Mouse (Mus musculus): ENCODE measurements around the gene Gtf2ird1. TPM values are rescaled to one million over a fixed set of nuclear protein-coding genes. Genes with fewer than 3 reads are reported as not detected.

The Gtf2ird1 gene
- 99.8 and 103 TPM in 2 replicates for polyA plus RNA-seq (2014; fragmentation: Nextera tagmentation; extraction: Ambion mirVana)

DNA sequence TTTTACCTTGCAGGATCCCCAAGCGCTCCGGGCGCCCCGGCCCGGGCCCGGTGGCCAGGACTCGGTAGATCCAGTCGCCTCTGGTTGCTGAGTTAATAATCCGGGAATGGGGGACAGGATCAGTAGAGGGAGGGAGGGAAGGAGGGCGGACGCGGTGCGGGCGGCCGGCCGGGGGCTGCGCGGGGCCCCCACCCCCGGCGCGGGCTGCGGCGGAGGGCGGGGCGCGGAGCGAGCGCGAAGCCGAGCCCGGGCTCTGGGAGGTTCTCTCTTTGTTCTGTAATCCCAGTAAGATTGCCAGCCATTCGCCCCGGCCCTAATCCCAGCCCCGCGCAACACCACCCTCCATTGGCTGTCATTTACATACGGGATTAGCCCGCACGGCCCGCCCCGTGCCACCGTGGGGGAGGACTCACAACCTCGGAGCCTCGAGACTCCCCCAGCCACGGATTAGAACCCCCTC is at the start of gene Gtf2ird1:
Gene Gtf2ird1 (minus strand): TSS at position 214 of the 460 bp plus-strand sequence.
- peak within 1 kb of the TSS; percentile 76 for H3K27ac ChIP-seq (ENCODE audit: low read depth, low read length)
- peak within 1 kb of the TSS; percentile 77 for H3K4me3 ChIP-seq (ENCODE audit: low read depth, low read length)
- H3K4me1 ChIP-seq (replicated peaks; ENCODE audit: control insufficient read depth, insufficient read depth, low read length), result peaks cover 4% of the 10 kb centered on the region; the same call in 1 of the 2 replicates
- no peaks in the 10 kb centered on the region; the same call in 1 of the 2 replicates for H3K9me3 ChIP-seq (ENCODE audit: control insufficient read depth, low read length)
- H3K9ac ChIP-seq (ENCODE audit: low read length), result peak within 1 kb of the TSS; percentile 93
- ATAC-seq (replicated peaks; ENCODE audit: low FRiP score), result peak; percentile 88
- no peaks in the 10 kb centered on the region for H3K27me3 ChIP-seq (ENCODE audit: control insufficient read depth, insufficient read depth, low read length)
- H3K4me2 ChIP-seq (ENCODE audit: low read depth, low read length, severe bottlenecking), result peak within 1 kb of the TSS; percentile 92
- under 1% methylated on average over 44 of the region's 44 CpGs for WGBS
- DNase-seq (ENCODE audit: low spot score), result peak; percentile 89
- H3K36me3 ChIP-seq (ENCODE audit: control insufficient read depth, insufficient read depth, low read length), result no peaks in the 10 kb centered on the region; the same call in 1 of the 2 replicates

DNA sequence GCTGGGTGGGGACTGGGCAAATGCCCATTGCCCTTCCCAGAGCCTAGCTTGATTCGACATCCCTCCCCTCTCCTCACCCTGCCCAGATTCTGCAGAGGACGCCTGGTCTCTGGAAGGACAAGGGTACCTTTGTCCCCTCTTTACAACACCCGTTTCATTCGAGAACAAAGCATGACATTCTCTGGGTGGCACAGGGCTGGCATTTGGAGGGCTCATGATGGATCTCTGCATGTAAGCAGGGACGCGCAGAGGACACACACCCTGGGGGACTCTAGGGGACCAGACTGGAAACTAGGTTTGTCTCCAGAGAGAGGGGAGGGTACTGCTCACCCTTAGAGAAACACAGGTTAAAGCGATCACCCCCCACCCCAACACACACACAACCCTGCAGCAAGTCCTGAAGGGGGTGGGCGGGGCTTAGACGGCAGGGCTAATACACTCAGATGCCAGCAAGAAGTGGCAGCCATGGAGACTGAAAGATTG is 49.3 kb upstream of the Gtf2ird1 start:
- Histone ChIP-seq H3K27me3 (ENCODE audit: control insufficient read depth, insufficient read depth, low read length) (no peaks in the 10 kb centered on the region), H3K4me2 (ENCODE audit: low read depth, low read length, severe bottlenecking) (no peak overlapping the region), H3K27ac (ENCODE audit: low read depth, low read length) (no peak overlapping the region), H3K36me3 (ENCODE audit: control insufficient read depth, insufficient read depth, low read length) (peaks cover 3% of the 10 kb centered on the region; the same call in 1 of the 2 replicates), H3K9ac (ENCODE audit: low read length) (no peak overlapping the region), H3K4me3 (ENCODE audit: low read depth, low read length) (no peak overlapping the region), H3K9me3 (ENCODE audit: control insufficient read depth, low read length) (no peaks in the 10 kb centered on the region), H3K4me1 (replicated peaks; ENCODE audit: control insufficient read depth, insufficient read depth, low read length) (no peaks in the 10 kb centered on the region; the same call in 1 of the 2 replicates)
- no peak for DNase-seq (ENCODE audit: low spot score)
- 78% methylated on average over 9 of the region's 9 CpGs for WGBS
- ATAC-seq (replicated peaks; ENCODE audit: low FRiP score), result no peak

DNA sequence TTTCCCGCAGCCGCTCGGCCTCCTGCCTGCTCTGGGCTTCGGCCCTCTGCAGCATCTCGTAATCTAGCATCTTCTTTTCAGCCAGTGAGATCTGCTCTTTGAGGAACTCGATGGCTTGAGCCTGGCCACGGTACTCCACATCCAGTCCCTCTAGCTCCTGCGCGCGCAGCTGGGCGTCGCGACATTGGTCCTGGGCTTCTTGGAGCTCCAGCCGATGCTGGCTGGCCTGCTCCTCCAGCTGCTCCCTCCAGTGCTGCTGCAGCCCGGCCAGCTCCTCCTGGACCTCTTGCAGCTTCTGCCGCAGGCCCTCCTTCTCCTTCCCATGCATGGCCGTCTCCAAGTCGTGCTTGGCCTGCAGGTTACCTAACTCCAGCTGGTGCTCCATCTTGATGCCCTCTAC is 46.1 kb upstream of the Gtf2ird1 start:
- Histone ChIP-seq H3K4me2 (ENCODE audit: low read depth, low read length, severe bottlenecking) (no peak overlapping the region), H3K27ac (ENCODE audit: low read depth, low read length) (no peak overlapping the region), H3K9me3 (ENCODE audit: control insufficient read depth, low read length) (no peaks in the 10 kb centered on the region), H3K4me1 (replicated peaks; ENCODE audit: control insufficient read depth, insufficient read depth, low read length) (no peaks in the 10 kb centered on the region; the same call in 1 of the 2 replicates), H3K9ac (ENCODE audit: low read length) (no peak overlapping the region), H3K4me3 (ENCODE audit: low read depth, low read length) (no peak overlapping the region), H3K27me3 (ENCODE audit: control insufficient read depth, insufficient read depth, low read length) (no peaks in the 10 kb centered on the region), H3K36me3 (ENCODE audit: control insufficient read depth, insufficient read depth, low read length) (peaks cover 6% of the 10 kb centered on the region; the same call in 1 of the 2 replicates)
- no peak for DNase-seq (ENCODE audit: low spot score)
- WGBS, result 96% methylated on average over 18 of the region's 18 CpGs
- no peak for ATAC-seq (replicated peaks; ENCODE audit: low FRiP score)

DNA sequence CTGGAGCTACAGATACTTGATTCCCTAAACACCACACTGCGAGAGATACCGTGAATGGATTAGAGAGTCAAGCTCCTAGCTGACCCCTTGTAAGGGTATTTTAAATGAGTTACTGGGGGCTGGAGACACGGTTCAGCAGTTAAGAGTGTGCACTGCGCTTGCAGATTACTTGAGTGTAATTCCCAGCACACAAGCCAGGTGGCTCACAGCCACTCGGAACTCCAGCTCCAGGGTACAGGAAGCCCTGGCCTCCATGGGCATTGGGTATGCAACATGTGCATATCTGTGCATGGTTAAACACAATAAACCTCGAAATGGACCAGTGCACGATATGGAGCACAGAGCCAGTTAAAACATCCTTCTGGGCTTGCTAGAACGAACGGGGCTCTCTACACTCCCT is 44.9 kb upstream of the Gtf2ird1 start:
- Histone ChIP-seq H3K36me3 (ENCODE audit: control insufficient read depth, insufficient read depth, low read length) (peaks cover 6% of the 10 kb centered on the region; the same call in 1 of the 2 replicates), H3K4me3 (ENCODE audit: low read depth, low read length) (no peak overlapping the region), H3K27ac (ENCODE audit: low read depth, low read length) (no peak overlapping the region), H3K27me3 (ENCODE audit: control insufficient read depth, insufficient read depth, low read length) (no peaks in the 10 kb centered on the region), H3K4me1 (replicated peaks; ENCODE audit: control insufficient read depth, insufficient read depth, low read length) (no peaks in the 10 kb centered on the region), H3K9me3 (ENCODE audit: control insufficient read depth, low read length) (no peaks in the 10 kb centered on the region), H3K9ac (ENCODE audit: low read length) (no peak overlapping the region), H3K4me2 (ENCODE audit: low read depth, low read length, severe bottlenecking) (no peak overlapping the region)
- WGBS, result 91% methylated on average over 9 of the region's 9 CpGs
- ATAC-seq (replicated peaks; ENCODE audit: low FRiP score) (no peak), DNase-seq (ENCODE audit: low spot score) (no peak)

DNA sequence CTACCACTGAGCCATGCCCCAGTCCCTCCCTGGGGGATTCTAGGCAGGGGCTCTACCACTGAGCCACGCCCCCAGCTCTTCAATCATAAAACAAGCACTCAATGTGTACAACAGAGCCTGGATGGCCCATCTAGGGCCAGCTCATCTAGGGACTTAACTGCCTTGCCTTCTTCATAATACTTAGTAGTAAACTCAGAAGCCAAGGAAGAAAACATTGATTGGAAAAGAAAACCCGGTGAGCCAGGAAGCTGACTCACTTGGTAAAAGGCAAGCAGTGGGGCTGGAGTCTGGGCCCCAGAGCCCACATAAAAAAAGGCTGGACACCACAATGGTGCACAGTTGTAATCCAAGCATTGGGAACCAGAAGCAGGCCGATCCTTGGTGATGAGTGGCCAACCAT is 44.2 kb upstream of the Gtf2ird1 start:
- Histone ChIP-seq H3K4me2 (ENCODE audit: low read depth, low read length, severe bottlenecking) (no peak overlapping the region), H3K36me3 (ENCODE audit: control insufficient read depth, insufficient read depth, low read length) (peaks cover 6% of the 10 kb centered on the region; the same call in 1 of the 2 replicates), H3K27me3 (ENCODE audit: control insufficient read depth, insufficient read depth, low read length) (no peaks in the 10 kb centered on the region), H3K4me1 (replicated peaks; ENCODE audit: control insufficient read depth, insufficient read depth, low read length) (no peaks in the 10 kb centered on the region), H3K4me3 (ENCODE audit: low read depth, low read length) (no peak overlapping the region), H3K9me3 (ENCODE audit: control insufficient read depth, low read length) (no peaks in the 10 kb centered on the region), H3K27ac (ENCODE audit: low read depth, low read length) (no peak overlapping the region), H3K9ac (ENCODE audit: low read length) (no peak overlapping the region)
- ATAC-seq (replicated peaks; ENCODE audit: low FRiP score) (no peak), DNase-seq (ENCODE audit: low spot score) (no peak)
- WGBS, result 92% methylated on average over 3 of the region's 3 CpGs

DNA sequence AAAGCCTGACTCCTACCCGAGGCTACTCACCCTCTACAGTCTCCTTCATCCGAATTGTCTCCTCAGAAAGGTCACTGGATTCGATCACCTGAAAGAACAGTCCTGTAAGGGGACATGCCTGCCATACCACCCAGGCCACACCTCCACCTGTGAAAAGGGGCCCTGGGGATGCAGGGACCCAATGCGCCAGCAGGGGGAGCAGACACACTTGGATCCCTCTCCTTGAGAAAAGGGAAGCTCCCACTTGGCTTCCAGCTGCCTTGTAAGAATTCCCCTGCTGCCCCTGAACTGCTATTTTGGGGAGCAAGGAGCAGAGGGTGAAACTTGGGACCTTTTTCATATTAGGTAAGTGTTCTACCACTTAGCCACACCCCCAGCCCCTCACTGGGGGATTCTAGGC is 43.5 kb upstream of the Gtf2ird1 start:
- H3K9me3 ChIP-seq (ENCODE audit: control insufficient read depth, low read length), result no peaks in the 10 kb centered on the region
- no peaks in the 10 kb centered on the region for H3K27me3 ChIP-seq (ENCODE audit: control insufficient read depth, insufficient read depth, low read length)
- 79% methylated on average over 4 of the region's 4 CpGs for WGBS
- DNase-seq (ENCODE audit: low spot score) (peak; percentile 72), ATAC-seq (replicated peaks; ENCODE audit: low FRiP score) (no peak)
- no peaks in the 10 kb centered on the region for H3K4me1 ChIP-seq (replicated peaks; ENCODE audit: control insufficient read depth, insufficient read depth, low read length)
- H3K36me3 ChIP-seq (ENCODE audit: control insufficient read depth, insufficient read depth, low read length), result peaks cover 6% of the 10 kb centered on the region; the same call in 1 of the 2 replicates
- no peak overlapping the region for H3K4me3 ChIP-seq (ENCODE audit: low read depth, low read length)
- no peak overlapping the region for H3K9ac ChIP-seq (ENCODE audit: low read length)
- H3K27ac ChIP-seq (ENCODE audit: low read depth, low read length), result no peak overlapping the region
- no peak overlapping the region for H3K4me2 ChIP-seq (ENCODE audit: low read depth, low read length, severe bottlenecking)

DNA sequence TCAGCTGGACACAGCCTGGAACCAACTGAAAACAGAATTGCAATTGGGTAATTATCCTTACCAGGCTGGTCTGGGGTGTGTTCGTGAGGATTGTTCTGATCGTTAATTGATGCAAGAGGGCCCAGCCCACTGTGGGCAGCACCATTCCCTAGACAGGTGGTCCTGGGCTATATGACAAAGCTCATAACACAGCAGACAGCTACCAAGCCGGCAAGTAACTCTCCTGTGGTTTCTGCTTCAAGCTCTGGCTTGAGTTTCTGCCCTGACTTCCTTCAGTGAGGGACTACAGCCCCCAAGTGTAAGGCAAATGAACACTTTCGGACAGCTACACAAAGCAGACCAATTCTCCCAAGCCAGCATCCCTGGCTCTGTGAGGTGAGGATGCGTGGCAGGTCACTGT is 40.5 kb upstream of the Gtf2ird1 start:
- ATAC-seq (replicated peaks; ENCODE audit: low FRiP score) (no peak), DNase-seq (ENCODE audit: low spot score) (peak; percentile 30)
- H3K4me2 ChIP-seq (ENCODE audit: low read depth, low read length, severe bottlenecking), result no peak overlapping the region
- no peak overlapping the region for H3K9ac ChIP-seq (ENCODE audit: low read length)
- no peaks in the 10 kb centered on the region for H3K27me3 ChIP-seq (ENCODE audit: control insufficient read depth, insufficient read depth, low read length)
- WGBS, result 94% methylated on average over 5 of the region's 5 CpGs
- H3K36me3 ChIP-seq (ENCODE audit: control insufficient read depth, insufficient read depth, low read length), result peaks cover 6% of the 10 kb centered on the region; the same call in 1 of the 2 replicates
- no peak overlapping the region for H3K27ac ChIP-seq (ENCODE audit: low read depth, low read length)
- H3K4me3 ChIP-seq (ENCODE audit: low read depth, low read length), result no peak overlapping the region
- H3K4me1 ChIP-seq (replicated peaks; ENCODE audit: control insufficient read depth, insufficient read depth, low read length), result no peaks in the 10 kb centered on the region
- no peaks in the 10 kb centered on the region for H3K9me3 ChIP-seq (ENCODE audit: control insufficient read depth, low read length)

DNA sequence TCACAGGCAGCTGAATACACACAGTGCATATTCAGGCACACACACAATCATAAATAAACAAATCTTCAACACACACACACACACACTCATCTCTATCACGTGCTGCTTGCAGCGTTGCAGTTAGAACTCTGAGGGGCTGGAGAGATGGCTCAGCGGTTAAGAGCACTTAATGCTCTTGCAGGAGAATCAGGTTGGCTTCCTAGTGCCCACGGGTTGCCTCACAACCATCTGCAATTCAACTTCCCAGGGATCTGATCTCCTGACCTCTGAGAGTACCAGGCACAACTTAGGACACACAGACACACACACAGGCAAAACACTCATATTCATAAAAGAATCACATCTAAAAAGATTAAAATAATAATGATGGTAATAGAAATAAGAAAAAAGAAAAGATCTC is 39.3 kb upstream of the Gtf2ird1 start:
- WGBS, result 79% methylated on average over 4 of the region's 4 CpGs
- no peak overlapping the region for H3K4me3 ChIP-seq (ENCODE audit: low read depth, low read length)
- no peak for ATAC-seq (replicated peaks; ENCODE audit: low FRiP score)
- no peak overlapping the region for H3K4me2 ChIP-seq (ENCODE audit: low read depth, low read length, severe bottlenecking)
- H3K27me3 ChIP-seq (ENCODE audit: control insufficient read depth, insufficient read depth, low read length), result no peaks in the 10 kb centered on the region
- no peaks in the 10 kb centered on the region for H3K9me3 ChIP-seq (ENCODE audit: control insufficient read depth, low read length)
- no peaks in the 10 kb centered on the region for H3K4me1 ChIP-seq (replicated peaks; ENCODE audit: control insufficient read depth, insufficient read depth, low read length)
- H3K36me3 ChIP-seq (ENCODE audit: control insufficient read depth, insufficient read depth, low read length), result peaks cover 5% of the 10 kb centered on the region; the same call in 1 of the 2 replicates
- no peak for DNase-seq (ENCODE audit: low spot score)
- no peak overlapping the region for H3K9ac ChIP-seq (ENCODE audit: low read length)
- H3K27ac ChIP-seq (ENCODE audit: low read depth, low read length), result no peak overlapping the region

DNA sequence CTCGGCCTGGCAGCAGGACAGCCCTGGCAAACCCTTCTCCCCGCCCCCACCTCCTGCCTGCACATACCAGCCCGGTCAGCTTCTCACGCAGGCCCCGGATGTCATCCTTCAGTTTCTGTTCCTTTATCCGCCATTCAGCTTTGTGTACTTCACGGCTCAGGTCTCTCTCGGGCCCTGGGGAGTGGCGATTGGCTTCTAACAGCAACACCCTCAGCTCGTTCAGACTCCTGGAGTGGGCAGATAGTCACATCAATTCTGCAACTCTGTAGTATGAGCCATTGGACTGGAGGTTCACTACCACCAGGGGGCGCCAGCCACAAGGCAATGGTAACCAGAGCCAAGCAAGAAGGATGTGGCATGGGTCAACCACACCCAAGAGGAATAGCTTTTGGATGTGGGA is 37.6 kb upstream of the Gtf2ird1 start:
- no peak overlapping the region for H3K9ac ChIP-seq (ENCODE audit: low read length)
- H3K9me3 ChIP-seq (ENCODE audit: control insufficient read depth, low read length), result no peaks in the 10 kb centered on the region
- DNase-seq (ENCODE audit: low spot score) (peak; percentile 93), ATAC-seq (replicated peaks; ENCODE audit: low FRiP score) (peak; percentile 70; the same call in 1 of the 2 replicates)
- H3K4me1 ChIP-seq (replicated peaks; ENCODE audit: control insufficient read depth, insufficient read depth, low read length), result no peaks in the 10 kb centered on the region
- 59% methylated on average over 11 of the region's 11 CpGs for WGBS
- peaks cover 9% of the 10 kb centered on the region; the same call in 1 of the 2 replicates for H3K36me3 ChIP-seq (ENCODE audit: control insufficient read depth, insufficient read depth, low read length)
- no peak overlapping the region for H3K4me2 ChIP-seq (ENCODE audit: low read depth, low read length, severe bottlenecking)
- no peaks in the 10 kb centered on the region for H3K27me3 ChIP-seq (ENCODE audit: control insufficient read depth, insufficient read depth, low read length)
- H3K27ac ChIP-seq (ENCODE audit: low read depth, low read length), result no peak overlapping the region
- no peak overlapping the region for H3K4me3 ChIP-seq (ENCODE audit: low read depth, low read length)

All from forebrain, embryonic 11.5 days (tissue).